Mouse (Mus musculus): Measurements from ENCODE around the gene Plekha5. TPM values are rescaled to one million over a fixed set of nuclear protein-coding genes. Genes with fewer than 3 reads are reported as not detected.

Gene Plekha5
- 10 to 100 TPM; 51.4 to 67.5 TPM for total RNA-seq (2021)
- long read RNA-seq, experiment 1, partial matches to known transcripts, result 2 of 7 reads
- long read RNA-seq, experiment 1, other reads (novel, unspliced or antisense), result 5 of 7 reads
- long read RNA-seq, experiment 2, partial matches to known transcripts, result 13 of 34 reads
- long read RNA-seq, experiment 2, other reads (novel, unspliced or antisense), result 21 of 34 reads

GRCm38 (mm10) chr6:140423846-140424200 is at the start of gene Plekha5:
TSS of gene Plekha5 (plus strand) at chr6:140424054.
- DNase-seq (ENCODE audit: low spot score in 2 of 2), result peak; percentile 40 to 51

- DNase-seq (ENCODE audit: low spot score in 2 of 2), result no peak
Observed at GRCm38 (mm10) chr6:140375671-140376070, 48.2 kb upstream of the Plekha5 start.

- no peak for DNase-seq (ENCODE audit: low spot score in 2 of 2)
Observed at GRCm38 (mm10) chr6:140380588-140380987, 43.3 kb upstream of the Plekha5 start.

GRCm38 (mm10) chr6:140381162-140381561 is 42.7 kb upstream of the Plekha5 start:
- no peak for DNase-seq (ENCODE audit: low spot score in 2 of 2)

GRCm38 (mm10) chr6:140383580-140384400 is 40.1 kb upstream of the Plekha5 start:
- no peak for DNase-seq (ENCODE audit: low spot score in 2 of 2)

GRCm38 (mm10) chr6:140396687-140397086 is 27.2 kb upstream of the Plekha5 start:
- no peak for DNase-seq (ENCODE audit: low spot score in 2 of 2)

- DNase-seq (ENCODE audit: low spot score in 2 of 2), result no peak
Observed at GRCm38 (mm10) chr6:140402766-140403310, 21.0 kb upstream of the Plekha5 start.

- DNase-seq (ENCODE audit: low spot score in 2 of 2), result no peak
Observed at GRCm38 (mm10) chr6:140411996-140412395, 11.9 kb upstream of the Plekha5 start.

GRCm38 (mm10) chr6:140423041-140423845 is 611 bp upstream of the Plekha5 start:
- DNase-seq (ENCODE audit: low spot score in 2 of 2), result peak in 1 of 2 experiments; percentile 34

- DNase-seq (ENCODE audit: low spot score in 2 of 2), result peak; percentile 11 to 15
Observed at GRCm38 (mm10) chr6:140424201-140424990, 542 bp downstream of the Plekha5 start.

GRCm38 (mm10) chr6:140424991-140425361 is 1.1 kb downstream of the Plekha5 start:
- DNase-seq (ENCODE audit: low spot score in 2 of 2), result peak in 1 of 2 experiments; percentile 21

- no peak for DNase-seq (ENCODE audit: low spot score in 2 of 2)
Observed at GRCm38 (mm10) chr6:140429236-140429635, 5.4 kb downstream of the Plekha5 start.

GRCm38 (mm10) chr6:140432363-140432762 is 8.5 kb downstream of the Plekha5 start:
- DNase-seq (ENCODE audit: low spot score in 2 of 2), result no peak

GRCm38 (mm10) chr6:140443374-140443773 is 19.5 kb downstream of the Plekha5 start:
- DNase-seq (ENCODE audit: low spot score in 2 of 2), result peak in 1 of 2 experiments; percentile 33

- no peak for DNase-seq (ENCODE audit: low spot score in 2 of 2)
Observed at GRCm38 (mm10) chr6:140444147-140444546, 20.3 kb downstream of the Plekha5 start.

GRCm38 (mm10) chr6:140444855-140445465 is 21.1 kb downstream of the Plekha5 start:
- no peak for DNase-seq (ENCODE audit: low spot score in 2 of 2)

GRCm38 (mm10) chr6:140448010-140448739 is 24.3 kb downstream of the Plekha5 start:
- no peak for DNase-seq (ENCODE audit: low spot score in 2 of 2)

- no peak for DNase-seq (ENCODE audit: low spot score in 2 of 2)
Observed at GRCm38 (mm10) chr6:140450693-140451092, 26.8 kb downstream of the Plekha5 start.

GRCm38 (mm10) chr6:140452736-140453135 is 28.9 kb downstream of the Plekha5 start:
- no peak for DNase-seq (ENCODE audit: low spot score in 2 of 2)

GRCm38 (mm10) chr6:140453454-140453853 is 29.6 kb downstream of the Plekha5 start:
- no peak for DNase-seq (ENCODE audit: low spot score in 2 of 2)
